Mouse (Mus musculus) heart, adult 2 months (tissue): ENCODE data around the gene Rbl2. TPM values are rescaled to one million over a fixed set of nuclear protein-coding genes. Genes with fewer than 3 reads are reported as not detected.
A peak's percentile ranks its signal among the peaks of the same experiment; 100 is the strongest.

Experiments used
- DNase-seq, 2 experiments: peaks; one replicate each; pipeline ENCODE4 v3.0.0; 2021
- H3K27ac ChIP-seq: fragments of 200-600 bp; 2 replicates; pipeline ENCODE4 v1.8.1; 2022
- H3K27me3 ChIP-seq: fragments of 200-500 bp; 2 replicates; pipeline ENCODE4 v1.6.1; 2012; ENCODE audit warnings: mild to moderate bottlenecking, low read length, inconsistent platforms, mixed read lengths; ENCODE audit not compliant: control insufficient read depth, insufficient read depth
- H3K36me3 ChIP-seq: fragments of 200-500 bp; 2 replicates; pipeline ENCODE4 v1.6.1; 2012; ENCODE audit warnings: low read length, inconsistent platforms; ENCODE audit not compliant: control insufficient read depth, insufficient read depth
- H3K4me1 ChIP-seq: fragments of 200-500 bp; 2 replicates; pipeline ENCODE4 v1.6.1; 2011; ENCODE audit warnings: low read length; ENCODE audit not compliant: control insufficient read depth, insufficient read depth
- H3K4me3 ChIP-seq: fragments of 200-600 bp; 2 replicates; pipeline ENCODE4 v1.8.1; 2022
- H3K79me2 ChIP-seq: fragments of 200-500 bp; replicated peaks from 2 replicates; pipeline ENCODE4 v1.6.1; 2012; ENCODE audit warnings: mild to moderate bottlenecking, inconsistent platforms, low read length, moderate library complexity, mixed read lengths; ENCODE audit not compliant: control insufficient read depth, insufficient read depth
- H3K9ac ChIP-seq: fragments of 200-500 bp; 2 replicates; pipeline ENCODE4 v1.6.1; 2012; ENCODE audit warnings: low read depth, mild to moderate bottlenecking, control low read depth, inconsistent platforms, low read length, mixed read lengths
- CTCF ChIP-seq: fragments of 200-600 bp; IDR thresholded peaks from 2 replicates; pipeline ENCODE4 v1.8.1; 2022; ENCODE audit warnings: antibody characterized with exemption, mild to moderate bottlenecking, moderate library complexity
- EP300 ChIP-seq: fragments of 200-500 bp; IDR thresholded peaks from 2 replicates; pipeline ENCODE4 v1.6.1; 2011; ENCODE audit warnings: low read depth, low read length, control low read depth; ENCODE audit not compliant: insufficient read depth
- POLR2A ChIP-seq: fragments of 200-500 bp; IDR thresholded peaks from 2 replicates; pipeline ENCODE4 v1.6.1; 2011; ENCODE audit warnings: mild to moderate bottlenecking, low read depth, low read length, control low read depth; ENCODE audit not compliant: insufficient read depth
- WGBS: fragments of 180-500 bp; shearing (Covaris S2); methylation state at CpG from one replicate; pipeline ENCODE4 v1.1.7; 2018; 5-methylcytosine and 5-hydroxymethylcytosine counted together
- intact Hi-C: fragments of 180-260 bp; cut with DNase I; formaldehyde crosslinking; loops from one replicate; pipeline ENCODE4 v1.15.1; 2025
- polyA plus RNA-seq: library from polyadenylated mRNA; depleted of rRNA; stranded (reverse); fragments of >200 nt; gene quantifications from 2 replicates; pipeline ENCODE4 v1.2.3, GENCODE M21; 2012
- total RNA-seq, 2 experiments: library from RNA; stranded (reverse); gene quantifications; 2 replicates each; pipeline ENCODE4 v1.2.3; 2021

Rbl2 gene
- total and polyA plus RNA-seq, 3 experiments = 25.8 to 41.7 (median 30.4) TPM

DNA sequence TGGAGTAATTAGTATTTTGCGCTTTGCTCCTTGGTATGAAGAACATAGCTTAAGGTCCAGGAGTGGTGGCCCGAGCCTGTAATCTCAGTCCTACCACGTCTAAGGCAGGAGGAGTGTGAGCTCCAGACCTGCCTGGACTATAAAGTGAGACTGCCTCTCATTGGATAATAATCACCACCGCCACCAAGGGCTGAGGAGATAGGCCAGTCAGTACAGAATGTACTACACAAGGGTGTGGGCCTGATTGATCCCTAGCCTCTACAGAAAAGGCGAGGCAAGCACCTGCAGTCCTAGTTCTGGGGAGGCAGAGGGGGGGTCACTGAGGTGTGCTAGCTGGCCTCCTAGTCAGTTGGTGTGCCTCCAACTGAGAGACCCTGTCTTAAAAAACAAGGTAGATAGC, 44.6 kb downstream of the Rbl2 start:
- Histone ChIP-seq H3K27me3 (no peaks in the 10 kb centered on the region), H3K4me3 (no peak overlapping the region), H3K4me1 (no peaks in the 10 kb centered on the region), H3K79me2 (no peaks in the 10 kb centered on the region), H3K36me3 (no peaks in the 10 kb centered on the region; the same call in 1 of the 2 replicates), H3K27ac (no peak overlapping the region), H3K9ac (no peak overlapping the region)
- DNase-seq = no peak
- intact Hi-C loops = no loop called here
- no peak for TF ChIP-seq EP300
- 91% methylated on average over 5 of the region's 5 CpGs for WGBS

DNA sequence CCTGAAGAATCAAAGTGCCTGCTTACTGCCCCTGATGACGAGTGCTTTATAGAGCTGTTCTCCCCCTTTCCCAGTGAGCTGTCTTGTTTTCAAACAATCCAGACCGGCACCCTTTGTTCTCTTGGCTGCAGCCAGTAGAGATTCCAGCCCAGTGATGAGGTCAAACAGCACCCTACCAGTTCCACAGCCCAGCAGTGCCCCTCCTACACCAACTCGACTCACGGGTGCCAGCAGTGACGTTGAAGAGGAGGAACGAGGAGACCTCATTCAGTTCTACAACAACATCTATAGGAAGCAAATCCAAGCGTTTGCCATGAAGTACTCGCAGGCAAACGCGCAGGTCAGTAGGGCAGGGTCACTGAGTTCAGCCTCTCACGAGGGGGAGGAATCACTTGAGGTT, 45.1 kb downstream of the Rbl2 start:
- no peak for TF ChIP-seq EP300
- TF ChIP-seq CTCF = no peak
- TF ChIP-seq POLR2A = no peak
- Histone ChIP-seq H3K79me2 (no peaks in the 10 kb centered on the region), H3K27ac (no peak overlapping the region), H3K4me3 (no peak overlapping the region), H3K36me3 (no peaks in the 10 kb centered on the region; the same call in 1 of the 2 replicates), H3K27me3 (no peaks in the 10 kb centered on the region), H3K9ac (no peak overlapping the region), H3K4me1 (no peaks in the 10 kb centered on the region)
- WGBS = 74% methylated on average over 11 of the region's 11 CpGs
- no peak for DNase-seq
- intact Hi-C loops = no loop called here

GRCm38 (mm10) chr8:91117537-91117936, 47.7 kb downstream of the Rbl2 start:
- H3K27me3 ChIP-seq = no peaks in the 10 kb centered on the region
- 93% methylated on average over 4 of the region's 4 CpGs for WGBS
- H3K4me1 ChIP-seq = no peaks in the 10 kb centered on the region
- no peak overlapping the region for H3K9ac ChIP-seq
- no peak overlapping the region for H3K27ac ChIP-seq
- H3K4me3 ChIP-seq = no peak overlapping the region
- H3K36me3 ChIP-seq = no peaks in the 10 kb centered on the region; the same call in 1 of the 2 replicates
- no peaks in the 10 kb centered on the region for H3K79me2 ChIP-seq
- intact Hi-C loops = no loop called here
- TF ChIP-seq POLR2A (no peak), CTCF (peak; percentile 22; the same call in 1 of the 2 replicates), EP300 (no peak)
- no peak for DNase-seq

- no peak for TF ChIP-seq POLR2A
- TF ChIP-seq CTCF = peak; percentile 71
- no peak for DNase-seq
- intact Hi-C loops = no loop called here
- no peaks in the 10 kb centered on the region for H3K79me2 ChIP-seq
- no peak overlapping the region for H3K27ac ChIP-seq
- H3K9ac ChIP-seq = no peak overlapping the region
- H3K4me3 ChIP-seq = no peak overlapping the region
- WGBS = 76% methylated on average over 3 of the region's 3 CpGs
- no peaks in the 10 kb centered on the region; the same call in 1 of the 2 replicates for H3K36me3 ChIP-seq
- H3K4me1 ChIP-seq = no peaks in the 10 kb centered on the region
- no peaks in the 10 kb centered on the region for H3K27me3 ChIP-seq
These were observed 48.3 kb downstream of the Rbl2 start for GRCm38 (mm10) chr8:91118131-91118530.

GRCm38 (mm10) chr8:91124315-91124714, 54.5 kb downstream of the Rbl2 start:
- Histone ChIP-seq H3K4me1 (no peaks in the 10 kb centered on the region), H3K36me3 (no peaks in the 10 kb centered on the region), H3K27me3 (no peaks in the 10 kb centered on the region), H3K79me2 (no peaks in the 10 kb centered on the region), H3K4me3 (no peak overlapping the region), H3K27ac (no peak overlapping the region), H3K9ac (no peak overlapping the region)
- intact Hi-C loops = no loop called here
- TF ChIP-seq POLR2A = no peak
- no peak for TF ChIP-seq EP300
- no peak for TF ChIP-seq CTCF
- 92% methylated on average over 5 of the region's 5 CpGs for WGBS
- no peak for DNase-seq

GRCm38 (mm10) chr8:91126786-91127185, 56.9 kb downstream of the Rbl2 start:
- Histone ChIP-seq H3K4me3 (no peak overlapping the region), H3K9ac (no peak overlapping the region), H3K27ac (no peak overlapping the region), H3K79me2 (no peaks in the 10 kb centered on the region), H3K4me1 (no peaks in the 10 kb centered on the region), H3K36me3 (no peaks in the 10 kb centered on the region), H3K27me3 (no peaks in the 10 kb centered on the region)
- DNase-seq = no peak
- intact Hi-C loops = no loop called here
- 93% methylated on average over 8 of the region's 8 CpGs for WGBS
- TF ChIP-seq POLR2A (no peak), CTCF (no peak), EP300 (no peak)

GRCm38 (mm10) chr8:91132731-91133130, 62.9 kb downstream of the Rbl2 start:
- Histone ChIP-seq H3K4me1 (no peaks in the 10 kb centered on the region; the same call in 1 of the 2 replicates), H3K27ac (no peak overlapping the region), H3K4me3 (peak overlapping the region; percentile 83; the same call in 1 of the 2 replicates), H3K79me2 (peaks cover 2% of the 10 kb centered on the region), H3K9ac (no peak overlapping the region), H3K36me3 (no peaks in the 10 kb centered on the region), H3K27me3 (no peaks in the 10 kb centered on the region)
- intact Hi-C loops = no loop called here
- no peak for DNase-seq
- TF ChIP-seq CTCF = no peak
- 67% methylated on average over 4 of the region's 4 CpGs for WGBS
